Mouse (Mus musculus) Patski (cell line): ENCODE data around the gene Prkar1b. TPM values are rescaled to one million over a fixed set of nuclear protein-coding genes. Genes with fewer than 3 reads are reported as not detected.

ENCODE experiments used
- ATAC-seq: fragments of 100-300 bp; one replicate; pipeline ENCODE4 v1.8.0; 2021
- CTCF ChIA-PET: fragments of 350-600 bp; sonication (Branson Sonifier 250); formaldehyde crosslinking; loops from one replicate; lab custom pipeline; 2022; ENCODE audit warnings: inconsistent platforms; lab: Charles Lee
- POLR2A ChIA-PET: fragments of 350-600 bp; sonication (Branson Sonifier 250); formaldehyde crosslinking; loops from one replicate; lab custom pipeline; 2022; ENCODE audit warnings: antibody characterized with exemption, inconsistent platforms; lab: Charles Lee
- DNase-seq: peaks from one replicate; pipeline ENCODE4 v3.0.0-alpha.2; 2011; ENCODE audit warnings: low read depth, low spot score
- H3K27me3 ChIP-seq: fragments of 371-371 bp; one replicate; pipeline ENCODE4 v1.5.1; 2021
- CTCF ChIP-seq: fragments of 100-300 bp; IDR thresholded peaks from one replicate; pipeline ENCODE4 v1.5.1; 2021
- in situ Hi-C: fragments of 300-500 bp; cut with MboI; formaldehyde crosslinking; loops from 3 replicates; pipeline ENCODE4 v1.11.1; 2018; ENCODE audit warnings: low pct_unique_long_range_greater_than_20kb, mixed read lengths
- polyA plus RNA-seq: library from polyadenylated mRNA; unstranded; gene quantifications from one replicate; pipeline ENCODE4 v1.2.3, GENCODE M21; 2021

Gene Prkar1b
- polyA plus RNA-seq, 1 experiment from 2014 or later = 0.55 TPM

GRCm38 (mm10) chr5:139134501-139134900 lies 15.3 kb downstream of the Prkar1b start:
- no peak for TF ChIP-seq CTCF

GRCm38 (mm10) chr5:139130351-139130750 lies 19.4 kb downstream of the Prkar1b start:
- no peaks in the 10 kb centered on the region for H3K27me3 ChIP-seq
- ATAC-seq (no peak), DNase-seq (no peak)
- in situ Hi-C loops = no loop called here
- ChIA-PET POLR2A (no interaction called here), CTCF (no interaction called here)
- no peak for TF ChIP-seq CTCF

More at GRCm38 (mm10) chr5:139134501-139134900, 15.3 kb downstream of the Prkar1b start:
- no peak for DNase-seq
- ChIA-PET CTCF (no interaction called here), POLR2A (no interaction called here)
- no peak for ATAC-seq
- H3K27me3 ChIP-seq = no peaks in the 10 kb centered on the region
- in situ Hi-C loops = no loop called here

GRCm38 (mm10) chr5:139129572-139130151 lies 20.1 kb downstream of the Prkar1b start:
- POLR2A ChIA-PET = no interaction called here
- in situ Hi-C loops = no loop called here
- DNase-seq = no peak
- no peak for TF ChIP-seq CTCF
- CTCF ChIA-PET = no interaction called here
- no peaks in the 10 kb centered on the region for H3K27me3 ChIP-seq
- no peak for ATAC-seq

- ChIA-PET CTCF (no interaction called here), POLR2A (no interaction called here)
- TF ChIP-seq CTCF = no peak
- no peaks in the 10 kb centered on the region for H3K27me3 ChIP-seq
- in situ Hi-C loops = no loop called here
- ATAC-seq (no peak), DNase-seq (no peak)
Measured at GRCm38 (mm10) chr5:139129078-139129477, 20.7 kb downstream of the Prkar1b start.

GRCm38 (mm10) chr5:139128476-139129065 lies 21.2 kb downstream of the Prkar1b start:
- ATAC-seq = no peak
- in situ Hi-C loops = no loop called here
- no peak for DNase-seq
- H3K27me3 ChIP-seq = no peaks in the 10 kb centered on the region
- no peak for TF ChIP-seq CTCF
- ChIA-PET POLR2A (no interaction called here), CTCF (no interaction called here)

GRCm38 (mm10) chr5:139125717-139126116 lies 24.1 kb downstream of the Prkar1b start:
- H3K27me3 ChIP-seq = no peaks in the 10 kb centered on the region
- no peak for DNase-seq
- no peak for ATAC-seq
- CTCF ChIA-PET = no interaction called here
- POLR2A ChIA-PET = no interaction called here
- in situ Hi-C loops = no loop called here
- TF ChIP-seq CTCF = no peak

GRCm38 (mm10) chr5:139118961-139119276 lies 30.9 kb downstream of the Prkar1b start:
- no peaks in the 10 kb centered on the region for H3K27me3 ChIP-seq
- CTCF ChIA-PET = interaction anchor here (0.8 kb wide), 1 partner anchor 67 kb away, joined by 3 read pairs; no protein-coding TSS in a partner anchor

GRCm38 (mm10) chr5:139118139-139118960 lies 31.5 kb downstream of the Prkar1b start:
- no peaks in the 10 kb centered on the region for H3K27me3 ChIP-seq
- ATAC-seq (peak; percentile 6), DNase-seq (no peak)
- POLR2A ChIA-PET = interaction anchor here (1.2 kb wide), 1 partner anchor 26 kb away, joined by 3 read pairs; no protein-coding TSS in a partner anchor
- in situ Hi-C loops = no loop called here
- CTCF ChIA-PET = no interaction called here
- TF ChIP-seq CTCF = no peak

More at GRCm38 (mm10) chr5:139118961-139119276, 30.9 kb downstream of the Prkar1b start:
- POLR2A ChIA-PET = interaction anchor here (0.6 to 1.2 kb wide), 2 partner anchors 25 to 26 kb away, joined by 3 read pairs; no protein-coding TSS in a partner anchor
- TF ChIP-seq CTCF = no peak
- ATAC-seq (no peak), DNase-seq (no peak)
- in situ Hi-C loops = no loop called here

- ChIA-PET POLR2A (no interaction called here), CTCF (no interaction called here)
- ATAC-seq (no peak), DNase-seq (no peak)
- no peaks in the 10 kb centered on the region for H3K27me3 ChIP-seq
- in situ Hi-C loops = no loop called here
- TF ChIP-seq CTCF = no peak
Measured at GRCm38 (mm10) chr5:139115507-139115906, 34.3 kb downstream of the Prkar1b start.

- no peak for ATAC-seq
- in situ Hi-C loops = no loop called here
- no peak for DNase-seq
- POLR2A ChIA-PET = no interaction called here
- CTCF ChIA-PET = no interaction called here
- no peaks in the 10 kb centered on the region for H3K27me3 ChIP-seq
- TF ChIP-seq CTCF = no peak
Measured at GRCm38 (mm10) chr5:139114876-139115275, 34.9 kb downstream of the Prkar1b start.

GRCm38 (mm10) chr5:139112418-139112817 lies 37.4 kb downstream of the Prkar1b start:
- H3K27me3 ChIP-seq = no peaks in the 10 kb centered on the region
- ATAC-seq = no peak
- DNase-seq = peak; percentile 22
- TF ChIP-seq CTCF = no peak
- ChIA-PET POLR2A (no interaction called here), CTCF (interaction anchor here (1.1 kb wide), 1 partner anchor 25 kb away, joined by 3 read pairs; no protein-coding TSS in a partner anchor)
- in situ Hi-C loops = no loop called here
